In the genomic region with DNA sequence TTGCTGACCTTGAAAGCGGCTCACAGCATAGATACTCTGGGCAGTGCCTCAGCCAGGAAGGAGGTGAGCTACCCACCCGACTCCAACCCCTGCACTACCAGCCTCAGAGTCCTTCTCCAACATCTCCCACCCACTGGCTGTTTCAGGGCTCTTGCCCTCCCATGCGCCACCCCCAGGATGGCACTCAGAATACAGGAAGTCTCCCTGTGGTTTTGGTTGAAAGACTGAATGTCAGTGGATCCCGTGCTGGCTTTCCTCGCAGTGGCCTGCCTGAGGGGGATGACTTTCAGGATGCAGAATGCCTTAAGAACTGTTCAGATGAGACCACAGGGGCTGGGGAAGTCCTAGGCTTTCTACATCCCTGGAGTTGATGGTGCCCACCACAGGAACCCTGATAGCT, we compare ENCODE assay signal across 12 mouse cellular contexts. TPM values are rescaled to one million over a fixed set of nuclear protein-coding genes. Genes with fewer than 3 reads are reported as not detected.
A peak's percentile ranks its signal among the peaks of the same experiment; 100 is the strongest.
DNase-seq lines count a peak whose midpoint lies in the region; ATAC-seq lines count a peak whose summit lies in the region.
"Had no signal": no experiment of that assay in that cellular context is flagged by ENCODE, and none has a peak within 500 bp of the region (broad histone marks: within the 10 kb centered on the region; RNA-seq: fewer than 3 reads in every experiment).

No protein-coding gene starts in this region.

- H3K9me3 ChIP-seq in forebrain, embryonic 15.5 days, result no peaks in the 10 kb centered on the region
- H3K9me3 ChIP-seq in forebrain, embryonic 13.5 days (replicated peaks), result no peaks in the 10 kb centered on the region
- H3K9me3 ChIP-seq in embryonic facial prominence, embryonic 13.5 days, result no peaks in the 10 kb centered on the region
- no peaks in the 10 kb centered on the region for H3K9me3 ChIP-seq in neural tube, embryonic 14.5 days (ENCODE audit: control insufficient read depth, low read length)

- H3K4me3 ChIP-seq in forebrain, embryonic 15.5 days, result no peak overlapping the region
- H3K4me3 ChIP-seq in forebrain, embryonic 13.5 days, result no peak overlapping the region
- no peak overlapping the region for H3K4me3 ChIP-seq in embryonic facial prominence, embryonic 13.5 days
- no peak overlapping the region for H3K4me3 ChIP-seq in neural tube, embryonic 14.5 days (ENCODE audit: low read depth, low read length)

- 74% methylated on average over 5 of the region's 5 CpGs for WGBS in forebrain, embryonic 15.5 days
- 81% methylated on average over 5 of the region's 5 CpGs for WGBS in forebrain, embryonic 13.5 days
- 68% methylated on average over 5 of the region's 5 CpGs for WGBS in embryonic facial prominence, embryonic 13.5 days
- 59% methylated on average over 5 of the region's 5 CpGs for WGBS in neural tube, embryonic 14.5 days

- ATAC-seq in forebrain, embryonic 15.5 days (replicated peaks), result no peak
- no peak for ATAC-seq in forebrain, embryonic 13.5 days
- no peak for ATAC-seq in embryonic facial prominence, embryonic 13.5 days (ENCODE audit: insufficient number of reproducible peaks, insufficient read depth, low FRiP score, low TSS enrichment, low read depth)
- no peak for ATAC-seq in neural tube, embryonic 14.5 days (ENCODE audit: low read depth)
- ATAC-seq: intestine, embryonic 16.5 days had no signal

- peaks cover 20% of the 10 kb centered on the region for H3K4me1 ChIP-seq in forebrain, embryonic 15.5 days
- H3K4me1 ChIP-seq in forebrain, embryonic 13.5 days, result peaks cover 27% of the 10 kb centered on the region
- H3K4me1 ChIP-seq in embryonic facial prominence, embryonic 13.5 days, result peaks cover 56% of the 10 kb centered on the region
- peaks cover 3% of the 10 kb centered on the region; the same call in 1 of the 2 replicates for H3K4me1 ChIP-seq in neural tube, embryonic 14.5 days (ENCODE audit: control insufficient read depth, insufficient read depth, low read length)

- H3K36me3 ChIP-seq in forebrain, embryonic 15.5 days, result no peaks in the 10 kb centered on the region
- no peaks in the 10 kb centered on the region for H3K36me3 ChIP-seq in forebrain, embryonic 13.5 days (ENCODE audit: poor library complexity, severe bottlenecking)
- no peaks in the 10 kb centered on the region for H3K36me3 ChIP-seq in embryonic facial prominence, embryonic 13.5 days
- H3K36me3 ChIP-seq in neural tube, embryonic 14.5 days (ENCODE audit: control insufficient read depth, insufficient read depth, low read length), result no peaks in the 10 kb centered on the region

- no peak overlapping the region for H3K9ac ChIP-seq in forebrain, embryonic 15.5 days (replicated peaks)
- H3K9ac ChIP-seq in forebrain, embryonic 13.5 days, result no peak overlapping the region
- no peak overlapping the region for H3K9ac ChIP-seq in embryonic facial prominence, embryonic 13.5 days
- H3K9ac ChIP-seq in neural tube, embryonic 14.5 days (replicated peaks; ENCODE audit: low read depth, low read length), result no peak overlapping the region
- H3K9ac ChIP-seq: lung, embryonic 14.5 days had no signal

- peak; percentile 48 to 56 for DNase-seq in kidney, postnatal 4 days
- DNase-seq in kidney, postnatal 10 days, result no peak
- no peak for DNase-seq in cerebellum, adult 11-12 months
- no peak for DNase-seq in right cerebral cortex, postnatal 10 days (ENCODE audit: low spot score in 2 of 2)
- DNase-seq: cerebellum, adult 8-10 months; left cerebral cortex, postnatal 4 days; lung, embryonic 14.5 days had no signal

- no peaks in the 10 kb centered on the region for H3K27me3 ChIP-seq in forebrain, embryonic 15.5 days
- no peaks in the 10 kb centered on the region for H3K27me3 ChIP-seq in forebrain, embryonic 13.5 days
- no peaks in the 10 kb centered on the region for H3K27me3 ChIP-seq in embryonic facial prominence, embryonic 13.5 days
- H3K27me3 ChIP-seq in neural tube, embryonic 14.5 days (ENCODE audit: control insufficient read depth, insufficient read depth, low read length), result no peaks in the 10 kb centered on the region

- H3K27ac ChIP-seq in forebrain, embryonic 15.5 days (replicated peaks), result 0 out of 2 replicates have a peak overlapping the region, but pooled peaks have one; percentile 29
- no peak overlapping the region for H3K27ac ChIP-seq in forebrain, embryonic 13.5 days
- H3K27ac ChIP-seq in embryonic facial prominence, embryonic 13.5 days, result peak overlapping the region; percentile 72; the same call in 1 of the 2 replicates
- peak overlapping the region; percentile 64; the same call in 1 of the 2 replicates for H3K27ac ChIP-seq in neural tube, embryonic 14.5 days (ENCODE audit: low read depth, low read length)

- no peak overlapping the region for H3K4me2 ChIP-seq in forebrain, embryonic 15.5 days (replicated peaks)
- H3K4me2 ChIP-seq in forebrain, embryonic 13.5 days, result no peak overlapping the region
- no peak overlapping the region for H3K4me2 ChIP-seq in embryonic facial prominence, embryonic 13.5 days
- H3K4me2 ChIP-seq in neural tube, embryonic 14.5 days (ENCODE audit: low read depth, low read length), result no peak overlapping the region
- H3K4me2 ChIP-seq: lung, embryonic 14.5 days had no signal

RNA-seq across cellular contexts. Expression of gene Ackr4, which starts 3.6 kb away (rescaled TPM):
- 0.50 and 0.70 TPM in 2 replicates for polyA plus RNA-seq in forebrain, embryonic 15.5 days (2015; fragmentation: Nextera tagmentation; extraction: Ambion mirVana)
- polyA plus RNA-seq in forebrain, embryonic 13.5 days (2015; fragmentation: Nextera tagmentation; extraction: Ambion mirVana), result 0.36 and 0.47 TPM in 2 replicates
- polyA plus RNA-seq in embryonic facial prominence, embryonic 13.5 days (2015; fragmentation: Nextera tagmentation; extraction: Ambion mirVana), result 0.86 and 2.0 TPM in 2 replicates
- 1.4 and 2.2 TPM in 2 replicates for polyA plus RNA-seq in neural tube, embryonic 14.5 days (2014; fragmentation: Nextera tagmentation; extraction: Ambion mirVana)

RNA-seq across cellular contexts. Expression of gene Acad11, which starts 59.9 kb away (rescaled TPM):
- polyA plus RNA-seq in forebrain, embryonic 15.5 days (2015; fragmentation: Nextera tagmentation; extraction: Ambion mirVana), result 5.4 and 6.2 TPM in 2 replicates
- polyA plus RNA-seq in forebrain, embryonic 13.5 days (2015; fragmentation: Nextera tagmentation; extraction: Ambion mirVana), result 5.6 and 6.8 TPM in 2 replicates
- polyA plus RNA-seq in embryonic facial prominence, embryonic 13.5 days (2015; fragmentation: Nextera tagmentation; extraction: Ambion mirVana), result 9.8 and 11.7 TPM in 2 replicates
- 7.8 and 8.8 TPM in 2 replicates for polyA plus RNA-seq in neural tube, embryonic 14.5 days (2014; fragmentation: Nextera tagmentation; extraction: Ambion mirVana)

Comparison
In these comparisons a context has a peak if more than half of its experiments do, and no peak if none do; other contexts are left out.
1. DNase-seq: peak in kidney, postnatal 4 days (2 of 2); none in kidney, postnatal 10 days (single experiment), cerebellum, adult 11-12 months (single experiment) and right cerebral cortex, postnatal 10 days (0 of 2).